Mouse (Mus musculus) midbrain, embryonic 13.5 days (tissue): ENCODE measurements at regions not wholly inside any gene's neighbourhood (a gene's known extent, or its start where the extent isn't known, plus 50 kb on each side); places are given as distances from the start of the nearest gene placed in this dataset.

Source experiments
- ATAC-seq: fragments of 200-750 bp; cut with Nextera tagmentation; 2 replicates; pipeline ENCODE4 v1.8.0; 2017; ENCODE audit warnings: mild to moderate bottlenecking, moderate TSS enrichment, moderate library complexity
- H3K27ac ChIP-seq: fragments of 300-500 bp; sonication (generic); 2 replicates; pipeline ENCODE4 v1.5.1; 2015; ENCODE audit warnings: inconsistent platforms, mild to moderate bottlenecking, moderate library complexity
- H3K27me3 ChIP-seq: fragments of 300-500 bp; sonication (generic); 2 replicates; pipeline ENCODE4 v1.6.1; 2015; ENCODE audit warnings: mild to moderate bottlenecking, inconsistent platforms
- H3K36me3 ChIP-seq: fragments of 300-500 bp; sonication (generic); 2 replicates; pipeline ENCODE4 v1.6.1; 2015; ENCODE audit warnings: mild to moderate bottlenecking, inconsistent platforms
- H3K4me1 ChIP-seq: fragments of 300-500 bp; sonication (generic); replicated peaks from 2 replicates; pipeline ENCODE4 v1.6.1; 2015; ENCODE audit warnings: inconsistent platforms
- H3K4me2 ChIP-seq: fragments of 300-500 bp; sonication (generic); replicated peaks from 2 replicates; pipeline ENCODE4 v1.6.1; 2015; ENCODE audit warnings: moderate library complexity, mild to moderate bottlenecking, inconsistent platforms
- H3K4me3 ChIP-seq: fragments of 300-500 bp; sonication (generic); replicated peaks from 2 replicates; pipeline ENCODE4 v1.5.1; 2015; ENCODE audit warnings: mild to moderate bottlenecking, inconsistent platforms
- H3K9ac ChIP-seq: fragments of 300-500 bp; sonication (generic); replicated peaks from 2 replicates; pipeline ENCODE4 v1.6.1; 2015; ENCODE audit warnings: mild to moderate bottlenecking, inconsistent platforms
- H3K9me3 ChIP-seq: fragments of 300-500 bp; sonication (generic); 2 replicates; pipeline ENCODE4 v1.6.1; 2016; ENCODE audit warnings: mild to moderate bottlenecking, inconsistent platforms
- WGBS: fragments of 180-500 bp; shearing (Covaris S2); methylation state at CpG from one replicate; pipeline ENCODE4 v1.1.7; 2015; 5-methylcytosine and 5-hydroxymethylcytosine counted together

DNA sequence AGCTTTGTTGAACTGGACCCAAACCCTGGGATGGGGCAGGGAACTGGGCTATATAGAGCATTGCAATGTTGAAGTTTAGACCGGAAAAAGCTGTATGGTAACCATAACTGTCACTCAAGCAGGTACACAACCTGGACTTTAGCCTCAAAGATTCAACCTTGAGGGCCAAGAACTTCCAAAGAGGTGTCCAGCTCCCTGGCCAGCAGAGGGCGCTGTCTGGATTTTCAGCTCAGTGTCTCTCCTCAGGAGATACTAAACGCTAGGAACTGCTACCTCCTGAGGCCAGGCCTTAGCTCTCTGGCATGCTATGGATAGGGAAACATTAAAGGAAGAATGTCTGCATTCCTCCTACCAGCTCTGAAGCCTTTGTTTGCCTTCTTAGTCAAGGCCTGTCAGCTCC lies 189.4 kb upstream of the Six2 start:
- Histone ChIP-seq H3K36me3 (no peaks in the 10 kb centered on the region), H3K27ac (no peak overlapping the region), H3K4me2 (no peak overlapping the region), H3K9ac (no peak overlapping the region), H3K4me3 (no peak overlapping the region), H3K9me3 (no peaks in the 10 kb centered on the region), H3K27me3 (peaks cover 13% of the 10 kb centered on the region), H3K4me1 (peaks cover 24% of the 10 kb centered on the region)
- no peak for ATAC-seq
- 33% methylated on average over 3 of the region's 3 CpGs for WGBS

GRCm38 (mm10) chr17:85876853-85877252 lies 188.8 kb upstream of the Six2 start:
- Histone ChIP-seq H3K4me2 (no peak overlapping the region), H3K4me3 (no peak overlapping the region), H3K4me1 (peaks cover 24% of the 10 kb centered on the region), H3K27ac (no peak overlapping the region), H3K36me3 (no peaks in the 10 kb centered on the region), H3K27me3 (peaks cover 10% of the 10 kb centered on the region), H3K9ac (no peak overlapping the region), H3K9me3 (no peaks in the 10 kb centered on the region)
- WGBS: 72% methylated on average over 10 of the region's 10 CpGs
- no peak for ATAC-seq

- Histone ChIP-seq H3K4me2 (peak overlapping the region; percentile 48), H3K27ac (peak overlapping the region; percentile 57), H3K9me3 (no peaks in the 10 kb centered on the region), H3K4me1 (peaks cover 31% of the 10 kb centered on the region), H3K4me3 (peak overlapping the region; percentile 16; the same call in 1 of the 2 replicates), H3K27me3 (peaks cover 14% of the 10 kb centered on the region), H3K9ac (no peak overlapping the region), H3K36me3 (no peaks in the 10 kb centered on the region)
- ATAC-seq: peak; percentile 72
- 12% methylated on average over 13 of the region's 13 CpGs for WGBS
Observed at GRCm38 (mm10) chr17:85873853-85874586, 185.9 kb upstream of the Six2 start.

GRCm38 (mm10) chr17:85872903-85873413 lies 184.9 kb upstream of the Six2 start:
- H3K4me2 ChIP-seq: no peak overlapping the region
- 56% methylated on average over 6 of the region's 6 CpGs for WGBS
- no peak for ATAC-seq

GRCm38 (mm10) chr17:85870406-85870805 lies 182.3 kb upstream of the Six2 start:
- no peak overlapping the region for H3K4me3 ChIP-seq
- H3K27me3 ChIP-seq: peaks cover 8% of the 10 kb centered on the region
- H3K4me1 ChIP-seq: peaks cover 35% of the 10 kb centered on the region
- H3K9me3 ChIP-seq: no peaks in the 10 kb centered on the region
- H3K9ac ChIP-seq: no peak overlapping the region
- no peak overlapping the region for H3K27ac ChIP-seq
- H3K4me2 ChIP-seq: no peak overlapping the region
- 59% methylated on average over 8 of the region's 8 CpGs for whole genome bisulfite sequencing
- H3K36me3 ChIP-seq: no peaks in the 10 kb centered on the region
- ATAC-seq: no peak

More at GRCm38 (mm10) chr17:85872903-85873413, 184.9 kb upstream of the Six2 start:
- peaks cover 14% of the 10 kb centered on the region for H3K27me3 ChIP-seq
- H3K4me3 ChIP-seq: no peak overlapping the region
- H3K36me3 ChIP-seq: no peaks in the 10 kb centered on the region
- H3K9ac ChIP-seq: no peak overlapping the region
- no peak overlapping the region for H3K27ac ChIP-seq
- no peaks in the 10 kb centered on the region for H3K9me3 ChIP-seq
- peaks cover 37% of the 10 kb centered on the region for H3K4me1 ChIP-seq

DNA sequence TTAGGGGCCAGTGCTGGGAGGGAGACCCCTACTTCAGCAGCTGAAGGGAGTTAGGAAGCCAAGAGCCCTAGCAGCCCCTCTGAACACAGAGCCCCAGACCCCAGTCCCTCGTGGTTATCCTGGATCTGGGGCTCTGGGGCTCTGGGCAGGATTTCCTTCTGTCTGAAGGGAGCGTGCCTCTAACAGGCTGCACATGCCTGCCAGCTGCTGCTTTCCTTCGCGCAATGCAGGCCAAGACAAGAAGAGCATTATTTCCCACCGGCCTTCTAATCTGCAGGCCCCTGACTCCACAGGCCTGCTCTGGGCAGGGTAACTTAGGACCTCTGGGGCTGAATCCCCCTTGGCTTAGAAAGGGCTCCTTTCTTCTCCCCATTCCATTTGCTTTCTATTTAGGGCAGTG lies 181.1 kb upstream of the Six2 start:
- Histone ChIP-seq H3K9ac (no peak overlapping the region), H3K4me2 (no peak overlapping the region), H3K27me3 (0 out of 2 replicates have a peak, but pooled peaks cover 4% of the 10 kb centered on the region), H3K27ac (no peak overlapping the region), H3K4me3 (no peak overlapping the region), H3K4me1 (peaks cover 29% of the 10 kb centered on the region), H3K9me3 (no peaks in the 10 kb centered on the region), H3K36me3 (no peaks in the 10 kb centered on the region)
- 32% methylated on average over 5 of the region's 5 CpGs for WGBS
- ATAC-seq: no peak

DNA sequence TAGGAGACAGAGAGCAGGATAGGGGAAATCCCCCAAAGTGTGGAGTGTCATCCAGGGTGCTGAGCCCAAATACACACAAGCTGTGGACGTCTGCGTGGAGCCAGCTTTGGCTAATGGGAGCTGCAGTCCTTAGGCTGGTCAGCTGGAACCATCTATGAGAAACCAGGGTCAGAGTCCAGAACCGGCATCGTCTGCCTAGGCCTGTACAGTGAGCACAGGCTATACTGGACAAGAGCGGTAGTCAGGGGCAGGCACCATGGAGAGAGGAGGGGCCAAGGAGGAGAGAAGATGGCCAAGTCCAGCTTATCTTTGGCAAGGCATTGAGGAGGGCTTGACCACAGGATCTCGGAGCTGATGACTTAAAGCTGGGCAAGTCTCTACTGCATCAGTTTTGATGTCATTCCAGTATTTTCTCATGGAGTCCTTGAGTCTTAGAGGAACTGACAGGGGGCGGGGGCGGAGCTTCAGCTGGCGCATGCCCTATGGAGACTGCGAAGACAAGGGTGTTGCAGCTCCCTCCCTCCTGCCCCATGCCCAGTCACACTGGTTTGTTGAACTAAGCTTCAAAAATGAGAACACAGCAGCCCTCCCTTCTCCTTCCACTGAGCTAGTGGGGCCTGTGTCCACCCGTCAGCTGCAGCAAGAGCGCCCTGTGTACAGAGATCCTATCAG lies 180.0 kb upstream of the Six2 start:
- Histone ChIP-seq H3K4me1 (peaks cover 18% of the 10 kb centered on the region), H3K4me2 (no peak overlapping the region), H3K27me3 (0 out of 2 replicates have a peak, but pooled peaks cover 4% of the 10 kb centered on the region), H3K4me3 (no peak overlapping the region), H3K9ac (no peak overlapping the region), H3K36me3 (no peaks in the 10 kb centered on the region), H3K27ac (no peak overlapping the region), H3K9me3 (no peaks in the 10 kb centered on the region)
- 82% methylated on average over 12 of the region's 12 CpGs for WGBS
- peak; percentile 44; the same call in 1 of the 2 replicates for ATAC-seq

GRCm38 (mm10) chr17:85866581-85866980 lies 178.5 kb upstream of the Six2 start:
- 76% methylated on average over 3 of the region's 3 CpGs for WGBS
- Histone ChIP-seq H3K4me3 (no peak overlapping the region), H3K36me3 (no peaks in the 10 kb centered on the region), H3K4me1 (peaks cover 13% of the 10 kb centered on the region), H3K27ac (no peak overlapping the region), H3K27me3 (0 out of 2 replicates have a peak, but pooled peaks cover 4% of the 10 kb centered on the region), H3K9me3 (no peaks in the 10 kb centered on the region), H3K4me2 (no peak overlapping the region), H3K9ac (no peak overlapping the region)
- ATAC-seq: no peak

DNA sequence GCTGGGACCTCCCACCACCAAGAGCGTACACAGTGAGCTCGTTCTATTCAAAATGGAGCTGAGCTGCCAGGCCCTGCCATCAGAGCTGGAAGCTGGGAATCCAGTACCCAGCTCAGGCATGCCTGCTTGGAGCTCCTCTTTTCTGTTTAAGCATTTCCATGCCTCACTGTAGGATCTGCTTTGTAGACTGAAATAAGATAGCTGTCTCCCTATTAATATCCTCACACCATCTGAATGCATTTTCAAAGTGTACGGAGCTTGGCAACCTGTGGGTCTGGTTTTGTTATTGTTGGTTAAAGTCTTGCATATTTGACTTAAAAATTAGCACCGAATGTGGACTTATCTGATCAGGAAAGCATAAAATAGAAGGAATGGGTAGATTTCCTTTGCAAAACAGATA lies 177.9 kb upstream of the Six2 start:
- Histone ChIP-seq H3K36me3 (no peaks in the 10 kb centered on the region), H3K4me1 (peaks cover 13% of the 10 kb centered on the region)
- 94% methylated on average over 4 of the region's 4 CpGs for WGBS

DNA sequence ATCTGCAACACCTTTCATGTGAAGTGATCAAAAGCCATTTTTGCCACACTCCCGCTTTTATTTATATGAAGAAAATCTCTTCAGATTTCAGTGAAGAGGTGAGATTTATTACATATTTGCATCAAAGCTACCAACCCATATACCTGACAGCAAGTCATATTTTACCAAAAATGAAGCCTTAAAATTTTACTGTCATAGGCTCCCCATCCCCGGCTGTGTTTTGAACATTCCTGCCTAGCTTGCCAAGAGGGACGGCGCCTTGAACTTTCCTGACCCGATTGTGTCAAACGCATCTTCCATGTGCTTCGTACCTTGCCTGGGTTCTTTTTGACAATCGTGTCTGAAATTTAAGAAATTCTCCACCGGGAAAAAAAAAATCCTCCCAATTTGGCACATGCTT lies 173.3 kb upstream of the Six2 start:
- Histone ChIP-seq H3K27ac (no peak overlapping the region), H3K4me1 (peaks cover 10% of the 10 kb centered on the region), H3K4me3 (no peak overlapping the region), H3K27me3 (0 out of 2 replicates have a peak, but pooled peaks cover 2% of the 10 kb centered on the region), H3K4me2 (no peak overlapping the region), H3K9ac (no peak overlapping the region), H3K9me3 (no peaks in the 10 kb centered on the region), H3K36me3 (no peaks in the 10 kb centered on the region)
- no peak for ATAC-seq
- 91% methylated on average over 9 of the region's 9 CpGs for WGBS

More for the DNA sequence above, 177.9 kb upstream of the Six2 start:
- no peak overlapping the region for H3K4me2 ChIP-seq
- no peak overlapping the region for H3K4me3 ChIP-seq
- H3K27me3 ChIP-seq: 0 out of 2 replicates have a peak, but pooled peaks cover 4% of the 10 kb centered on the region
- H3K9ac ChIP-seq: no peak overlapping the region
- ATAC-seq: no peak
- no peak overlapping the region for H3K27ac ChIP-seq
- no peaks in the 10 kb centered on the region for H3K9me3 ChIP-seq

GRCm38 (mm10) chr17:85860797-85861196 lies 172.7 kb upstream of the Six2 start:
- H3K9me3 ChIP-seq: no peaks in the 10 kb centered on the region
- no peak overlapping the region for H3K9ac ChIP-seq
- H3K4me2 ChIP-seq: no peak overlapping the region
- H3K27ac ChIP-seq: no peak overlapping the region
- ATAC-seq: no peak
- peaks cover 10% of the 10 kb centered on the region for H3K4me1 ChIP-seq
- H3K27me3 ChIP-seq: 0 out of 2 replicates have a peak, but pooled peaks cover 2% of the 10 kb centered on the region
- WGBS: 68% methylated on average over 4 of the region's 4 CpGs
- no peaks in the 10 kb centered on the region for H3K36me3 ChIP-seq
- H3K4me3 ChIP-seq: no peak overlapping the region
